Mouse (Mus musculus) gastrocnemius, postnatal 25 days (tissue): ENCODE measurements around the gene Ino80. TPM values are rescaled to one million over a fixed set of nuclear protein-coding genes. Genes with fewer than 3 reads are reported as not detected.

Experiments
- DNase-seq: peaks from one replicate; pipeline ENCODE4 v3.0.0; 2022
- total RNA-seq, 2 experiments: library from RNA; stranded (reverse); gene quantifications; 1 replicate in 1 of 2; 2 replicates in 1 of 2; pipeline ENCODE4 v1.2.3; 2021

Gene Ino80
- total RNA-seq, 2 experiments from 2014 or later = 9.5 to 12.5 TPM

DNA sequence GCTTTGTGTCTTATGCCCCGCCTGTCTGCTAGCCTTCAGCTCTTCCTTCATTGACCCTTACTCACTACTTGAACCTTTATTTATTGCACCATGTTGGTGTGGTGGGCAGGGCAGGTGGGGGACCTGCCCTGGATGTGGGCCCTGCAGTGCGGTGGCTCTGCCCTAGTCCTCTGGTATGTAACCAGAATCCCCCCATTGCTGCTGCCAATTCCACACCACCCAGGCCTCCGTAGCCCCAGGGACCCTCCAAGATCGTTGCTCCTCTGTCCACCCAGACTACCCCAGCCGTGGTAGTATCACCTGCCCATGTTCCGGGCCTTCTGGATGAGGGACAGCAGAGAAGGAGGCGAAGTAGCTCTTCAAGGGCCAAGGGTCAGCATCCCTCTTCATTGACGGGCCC lies 123.8 kb downstream of the Ino80 start:
- DNase-seq = no peak

GRCm38 (mm10) chr2:119350555-119351486 lies 126.7 kb downstream of the Ino80 start, which contains the start of gene Chac1:
Gene Chac1 (plus strand): TSS chr2:119351229.
- DNase-seq = peak; percentile 92

DNA sequence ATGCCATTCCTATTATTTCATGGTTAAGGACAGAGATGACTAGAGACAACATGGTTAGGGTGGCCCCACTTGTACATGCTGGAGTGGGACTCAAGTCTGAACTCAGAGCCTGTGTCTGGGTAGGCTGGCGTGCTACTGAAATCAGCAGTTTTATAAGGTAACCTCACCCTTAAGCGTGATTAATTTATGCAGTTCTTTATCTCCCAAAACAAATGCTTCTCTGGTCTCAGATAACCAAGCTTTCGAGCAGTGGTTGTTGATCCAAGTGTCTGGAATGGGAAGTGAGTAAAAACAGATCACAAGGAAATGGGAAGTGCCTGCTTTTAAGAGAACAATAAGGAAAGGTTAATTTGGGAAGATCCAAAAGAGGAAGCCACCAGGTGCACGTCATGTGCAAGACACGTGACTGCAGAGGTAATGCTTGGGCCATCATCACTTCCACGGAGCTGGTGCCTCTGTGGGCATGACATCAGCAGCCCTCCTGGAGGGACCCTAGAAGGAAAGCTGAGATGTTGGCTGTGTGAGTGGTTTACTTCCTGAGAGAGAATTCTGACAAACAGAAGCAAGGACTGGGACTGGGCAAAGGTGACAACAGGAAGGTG lies 132.8 kb downstream of the Ino80 start:
- DNase-seq = no peak

GRCm38 (mm10) chr2:119337425-119338265 lies 139.8 kb downstream of the Ino80 start:
- peak; percentile 88 for DNase-seq

- no peak for DNase-seq
Measured at GRCm38 (mm10) chr2:119336470-119336869, 141.0 kb downstream of the Ino80 start.

- DNase-seq = no peak
Measured at GRCm38 (mm10) chr2:119336002-119336401, 141.5 kb downstream of the Ino80 start.

DNA sequence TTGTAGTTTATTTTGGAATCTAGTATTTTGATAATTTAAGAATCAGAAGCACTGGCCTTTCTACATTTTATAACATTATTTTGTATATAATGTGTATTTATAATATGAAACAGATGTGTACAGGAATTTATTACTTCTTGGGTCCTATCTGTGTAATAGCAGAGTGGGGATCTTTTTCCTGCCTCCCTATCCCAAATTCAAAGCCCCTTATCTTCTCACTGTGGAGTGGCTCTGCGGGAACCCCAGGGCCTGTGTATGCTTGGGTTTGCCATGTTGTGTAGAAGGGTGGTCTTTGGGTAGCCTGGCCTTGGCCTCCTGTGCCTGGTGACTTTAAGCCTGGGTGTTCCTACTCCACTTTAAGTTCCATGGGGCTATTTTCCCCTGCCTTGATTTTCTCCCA lies 142.0 kb downstream of the Ino80 start:
- no peak for DNase-seq

- DNase-seq = no peak
Measured at GRCm38 (mm10) chr2:119334964-119335525, 142.4 kb downstream of the Ino80 start.

- DNase-seq = no peak
Measured at GRCm38 (mm10) chr2:119334135-119334534, 143.4 kb downstream of the Ino80 start.

DNA sequence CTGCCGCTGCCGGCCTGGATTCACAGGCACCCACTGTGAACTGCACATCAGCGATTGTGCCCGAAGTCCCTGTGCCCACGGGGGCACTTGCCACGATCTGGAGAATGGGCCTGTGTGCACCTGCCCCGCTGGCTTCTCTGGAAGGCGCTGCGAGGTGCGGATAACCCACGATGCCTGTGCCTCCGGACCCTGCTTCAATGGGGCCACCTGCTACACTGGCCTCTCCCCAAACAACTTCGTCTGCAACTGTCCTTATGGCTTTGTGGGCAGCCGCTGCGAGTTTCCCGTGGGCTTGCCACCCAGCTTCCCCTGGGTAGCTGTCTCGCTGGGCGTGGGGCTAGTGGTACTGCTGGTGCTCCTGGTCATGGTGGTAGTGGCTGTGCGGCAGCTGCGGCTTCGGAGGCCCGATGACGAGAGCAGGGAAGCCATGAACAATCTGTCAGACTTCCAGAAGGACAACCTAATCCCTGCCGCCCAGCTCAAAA lies 145.3 kb downstream of the Ino80 start:
- DNase-seq = no peak

- no peak for DNase-seq
Measured at GRCm38 (mm10) chr2:119330795-119331194, 146.7 kb downstream of the Ino80 start.

DNA sequence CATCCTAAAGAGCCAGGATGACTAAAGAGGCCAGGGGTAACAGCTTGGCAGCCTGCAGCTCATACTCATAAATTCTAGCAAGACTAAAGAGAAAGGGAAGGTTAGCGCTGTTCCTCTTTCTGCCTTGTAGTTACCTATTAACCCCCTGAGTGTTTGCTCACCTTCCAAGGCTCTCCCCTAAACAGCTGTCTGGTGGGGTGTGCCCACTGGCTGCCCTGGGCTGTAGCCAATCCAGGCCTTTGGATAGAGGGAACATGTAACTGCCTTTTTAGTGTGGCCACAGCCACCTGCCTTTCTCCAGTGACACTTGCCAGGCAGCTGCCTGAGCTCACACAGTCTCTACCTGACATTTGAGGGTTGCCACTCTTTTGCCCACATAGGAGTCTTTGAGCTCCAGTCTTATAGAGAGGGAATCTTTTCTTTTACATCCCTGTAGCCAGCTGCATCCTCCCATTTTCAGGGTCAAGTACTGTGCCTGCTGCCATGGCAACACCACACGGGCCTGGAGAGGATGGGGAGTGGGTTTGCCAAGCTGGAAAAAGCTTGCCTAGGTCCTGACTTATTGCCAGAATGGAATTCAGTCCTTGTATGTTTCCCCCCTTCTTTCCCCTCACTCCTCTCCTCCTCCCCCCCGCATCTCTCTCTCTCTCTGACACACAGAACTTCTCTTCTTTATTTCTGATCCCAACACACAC lies 148.2 kb downstream of the Ino80 start:
- DNase-seq = no peak

- DNase-seq = no peak
Measured at GRCm38 (mm10) chr2:119328546-119328945, 148.9 kb downstream of the Ino80 start.

DNA sequence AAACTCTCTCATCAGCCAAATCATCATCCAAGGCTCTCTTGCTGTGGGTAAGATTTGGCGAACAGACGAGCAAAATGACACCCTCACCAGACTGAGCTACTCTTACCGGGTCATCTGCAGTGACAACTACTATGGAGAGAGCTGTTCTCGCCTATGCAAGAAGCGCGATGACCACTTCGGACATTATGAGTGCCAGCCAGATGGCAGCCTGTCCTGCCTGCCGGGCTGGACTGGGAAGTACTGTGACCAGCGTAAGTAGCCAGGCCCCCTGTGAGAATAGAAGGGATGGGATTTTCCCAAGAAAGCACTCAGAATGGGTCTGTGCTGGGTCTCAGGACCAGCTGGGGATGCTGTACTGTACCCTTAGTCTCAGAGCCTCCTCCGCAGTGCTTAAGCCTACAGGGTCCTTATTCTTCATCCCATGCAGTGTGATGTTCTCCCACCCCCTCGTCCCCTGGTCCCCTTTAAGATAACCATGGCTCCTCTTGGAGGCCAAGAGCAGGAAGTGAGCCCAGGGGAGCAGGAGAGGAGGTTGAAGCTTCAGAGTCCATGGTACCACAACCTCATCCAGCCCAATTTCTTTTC lies 149.5 kb downstream of the Ino80 start:
- no peak for DNase-seq

DNA sequence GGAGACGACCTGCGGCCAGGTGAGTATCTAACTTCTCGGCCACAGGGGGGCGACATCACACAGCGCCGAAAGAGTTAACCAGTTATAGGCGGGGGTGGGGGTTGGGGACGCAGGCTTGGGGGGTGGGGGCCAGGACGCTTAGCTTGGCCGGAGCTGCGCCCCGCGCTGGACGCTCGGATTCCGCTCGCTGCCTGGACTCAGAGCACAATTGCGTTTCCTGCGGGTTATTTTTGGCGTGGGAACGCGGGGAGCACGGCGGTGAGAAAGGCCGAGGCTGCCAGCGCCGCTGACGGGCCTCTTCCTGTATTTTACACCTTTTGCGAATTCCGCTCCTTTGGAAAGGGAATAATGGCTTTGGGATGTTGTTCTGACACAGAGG lies 150.4 kb downstream of the Ino80 start:
- DNase-seq = peak; percentile 67

- no peak for DNase-seq
Measured at GRCm38 (mm10) chr2:119326161-119327101, 151.1 kb downstream of the Ino80 start.

DNA sequence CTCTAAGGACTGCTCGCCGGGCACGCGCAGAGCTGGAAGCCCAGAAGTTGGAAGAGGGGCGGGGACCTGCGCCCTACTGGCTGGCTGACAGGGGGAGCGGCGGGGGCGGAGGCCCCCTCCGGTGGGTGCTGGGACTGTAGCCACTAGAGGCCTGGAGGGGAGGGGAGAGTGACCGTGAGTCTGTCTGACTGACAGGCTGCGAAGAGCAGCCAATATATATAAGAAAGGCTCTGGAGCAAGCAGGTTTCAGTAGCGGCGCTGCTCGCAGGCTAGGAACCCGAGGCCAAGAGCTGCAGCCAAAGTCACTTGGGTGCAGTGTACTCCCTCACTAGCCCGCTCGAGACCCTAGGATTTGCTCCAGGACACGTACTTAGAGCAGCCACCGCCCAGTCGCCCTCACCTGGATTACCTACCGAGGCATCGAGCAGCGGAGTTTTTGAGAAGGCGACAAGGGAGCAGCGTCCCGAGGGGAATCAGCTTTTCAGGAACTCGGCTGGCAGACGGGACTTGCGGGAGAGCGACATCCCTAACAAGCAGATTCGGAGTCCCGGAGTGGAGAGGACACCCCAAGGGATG lies 151.8 kb downstream of the Ino80 start, which contains the start of gene Dll4:
Gene Dll4 (plus strand): TSS at position 217 of the 576 bp plus-strand sequence.
- peak; percentile 72 for DNase-seq

DNA sequence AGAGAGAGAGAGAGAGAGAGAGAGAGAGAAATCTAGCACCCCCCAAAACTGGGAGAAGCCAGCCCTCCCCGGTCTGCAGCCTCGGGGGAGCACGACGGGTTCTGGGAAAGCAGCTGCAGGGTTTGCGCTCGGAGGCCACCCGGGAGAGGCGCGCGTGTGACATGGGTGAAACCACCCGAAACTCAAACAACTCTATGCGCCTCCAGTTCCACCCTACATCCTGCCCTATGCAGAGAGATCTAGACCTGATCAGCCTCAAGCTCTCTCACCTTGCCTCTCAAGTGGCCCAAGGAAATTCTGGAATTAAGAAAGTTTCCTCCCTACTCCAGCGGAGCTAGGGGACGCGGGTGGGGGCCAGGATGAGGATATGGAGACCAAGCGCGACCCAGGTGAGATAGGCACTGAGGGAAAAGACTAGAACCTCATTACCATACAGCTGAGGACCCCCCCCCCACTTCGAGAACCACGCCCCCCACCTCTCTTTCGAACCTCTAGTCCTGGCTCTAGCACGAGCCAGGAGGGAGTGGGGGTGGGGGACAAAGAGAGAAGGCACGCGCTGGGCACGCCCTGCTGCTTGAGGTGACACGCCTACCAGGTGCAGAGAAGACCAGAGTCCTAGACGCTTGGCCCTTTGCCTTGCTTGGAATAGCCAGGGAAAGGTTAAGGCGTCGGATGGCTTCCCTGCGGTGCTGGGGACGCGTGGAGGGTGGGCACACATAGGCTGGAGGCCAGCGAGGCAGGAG lies 152.7 kb downstream of the Ino80 start:
- no peak for DNase-seq
